Mouse (Mus musculus) stomach, embryonic 16.5 days (tissue): Measurements from ENCODE around the gene Nr1d1. TPM values are rescaled to one million over a fixed set of nuclear protein-coding genes. Genes with fewer than 3 reads are reported as not detected.

Experiments used
- ATAC-seq: fragments of 200-750 bp; cut with Nextera tagmentation; 2 replicates; pipeline ENCODE4 v1.8.0; 2017; ENCODE audit warnings: moderate number of reproducible peaks, moderate TSS enrichment; ENCODE audit not compliant: insufficient read depth, low FRiP score
- H3K27ac ChIP-seq: fragments of 300-500 bp; sonication (generic); 2 replicates; pipeline ENCODE4 v1.5.1; 2014; ENCODE audit warnings: low read length
- H3K27me3 ChIP-seq: fragments of 300-500 bp; sonication (generic); 2 replicates; pipeline ENCODE4 v1.6.1; 2014; ENCODE audit warnings: low read length, control low read depth, mixed read lengths; ENCODE audit not compliant: control insufficient read depth, insufficient read depth
- H3K36me3 ChIP-seq: fragments of 300-500 bp; sonication (generic); 2 replicates; pipeline ENCODE4 v1.6.1; 2014; ENCODE audit warnings: low read length; ENCODE audit not compliant: control insufficient read depth, insufficient read depth
- H3K4me1 ChIP-seq: fragments of 300-500 bp; sonication (generic); 2 replicates; pipeline ENCODE4 v1.6.1; 2014; ENCODE audit warnings: low read length, control low read depth, mixed read lengths; ENCODE audit not compliant: control insufficient read depth, insufficient read depth
- H3K4me2 ChIP-seq: fragments of 300-500 bp; sonication (generic); 2 replicates; pipeline ENCODE4 v1.6.1; 2014; ENCODE audit warnings: low read depth, low read length, mixed read lengths
- H3K4me3 ChIP-seq: fragments of 300-500 bp; sonication (generic); replicated peaks from 2 replicates; pipeline ENCODE4 v1.5.1; 2014; ENCODE audit warnings: mild to moderate bottlenecking, low read length
- H3K9ac ChIP-seq: fragments of 300-500 bp; sonication (generic); 2 replicates; pipeline ENCODE4 v1.6.1; 2014; ENCODE audit warnings: low read length
- H3K9me3 ChIP-seq: fragments of 300-500 bp; sonication (generic); replicated peaks from 2 replicates; pipeline ENCODE4 v1.6.1; 2016; ENCODE audit warnings: low read length, control low read depth; ENCODE audit not compliant: control insufficient read depth
- WGBS: fragments of 180-500 bp; shearing (Covaris S2); extraction: QIAGEN DNeasy Blood & Tissue Kit; methylation state at CpG from one replicate; pipeline ENCODE4 v1.1.7; 2014; 5-methylcytosine and 5-hydroxymethylcytosine counted together
- polyA plus RNA-seq: library from polyadenylated mRNA; unstranded; fragments of >200 nt; fragmentation: Nextera tagmentation; extraction: Ambion mirVana; gene quantifications from 2 replicates; pipeline ENCODE4 v1.2.1, GENCODE M21; 2015

The Nr1d1 gene
- polyA plus RNA-seq, 1 experiment from 2014 or later: 2.6 TPM

DNA sequence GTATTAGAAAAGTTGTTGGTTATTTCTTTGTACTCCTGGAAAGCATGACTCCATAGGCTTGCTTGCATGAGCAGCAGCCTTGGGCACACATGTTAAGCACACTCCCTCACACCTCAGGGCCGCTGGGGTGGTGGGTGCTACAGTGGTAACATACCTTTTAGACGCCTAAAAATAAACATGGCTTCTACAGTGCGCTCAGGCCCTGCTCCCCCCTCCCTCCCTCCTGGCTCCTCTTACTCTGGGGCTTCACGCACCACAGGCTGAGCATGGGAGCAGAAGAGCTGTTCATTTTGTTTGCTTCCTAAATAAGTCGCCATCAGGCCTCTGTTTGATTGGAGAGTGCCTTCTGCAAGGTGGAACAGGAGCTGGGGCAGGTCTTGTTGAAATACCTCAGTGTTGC is 22.2 kb upstream of the Nr1d1 start:
- Histone ChIP-seq H3K4me3 (peak overlapping the region; percentile 100), H3K36me3 (no peaks in the 10 kb centered on the region; the same call in 1 of the 2 replicates), H3K9me3 (no peaks in the 10 kb centered on the region), H3K4me1 (peaks cover 25% of the 10 kb centered on the region), H3K27me3 (no peaks in the 10 kb centered on the region), H3K9ac (peak overlapping the region; percentile 100), H3K4me2 (peak overlapping the region; percentile 97), H3K27ac (0 out of 2 replicates have a peak overlapping the region, but pooled peaks have one; percentile 100)
- under 1% methylated on average over 5 of the region's 5 CpGs for WGBS
- ATAC-seq: no peak

DNA sequence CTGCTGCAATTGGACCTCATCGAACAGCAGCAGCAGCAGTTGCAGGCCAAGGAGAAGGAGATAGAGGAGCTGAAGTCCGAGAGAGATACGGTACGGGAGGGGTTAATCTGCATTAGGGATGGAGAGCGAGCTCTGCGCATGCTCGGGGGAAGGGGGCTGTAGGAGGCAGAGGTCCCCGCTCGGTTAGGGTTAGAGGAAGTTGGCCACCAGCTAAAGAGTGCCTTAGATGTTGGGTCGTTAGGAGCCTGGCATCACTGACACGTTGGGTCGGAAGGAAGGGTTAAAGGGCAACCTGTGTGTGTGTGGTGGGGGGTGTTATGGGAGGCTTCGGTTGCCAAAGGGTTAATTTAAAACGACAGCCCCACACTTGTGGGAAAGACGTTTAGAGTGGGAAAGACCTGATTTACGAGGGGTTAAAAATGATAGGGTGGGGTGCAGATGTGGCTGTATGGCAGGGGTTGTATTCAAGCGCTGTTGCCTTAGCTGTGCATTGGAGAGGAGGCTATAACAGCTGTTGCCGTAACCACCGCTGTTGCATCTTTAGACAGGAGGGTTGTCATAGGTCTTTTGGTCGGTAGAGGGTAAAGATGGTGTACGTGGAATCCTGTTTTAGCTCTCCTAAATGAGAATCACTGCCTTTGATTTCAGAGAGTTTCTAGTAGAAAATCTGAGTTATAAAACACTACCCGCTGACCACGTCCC is 21.5 kb upstream of the Nr1d1 start:
- H3K36me3 ChIP-seq: no peaks in the 10 kb centered on the region; the same call in 1 of the 2 replicates
- peak overlapping the region; percentile 100 for H3K9ac ChIP-seq
- H3K9me3 ChIP-seq: no peaks in the 10 kb centered on the region
- peak overlapping the region; percentile 97 for H3K4me2 ChIP-seq
- H3K4me1 ChIP-seq: peaks cover 25% of the 10 kb centered on the region
- H3K27me3 ChIP-seq: no peaks in the 10 kb centered on the region
- peak; percentile 12; the same call in 1 of the 2 replicates for ATAC-seq
- H3K27ac ChIP-seq: peak overlapping the region; percentile 100
- H3K4me3 ChIP-seq: peak overlapping the region; percentile 100
- 2% methylated on average over 23 of the region's 23 CpGs for WGBS

DNA sequence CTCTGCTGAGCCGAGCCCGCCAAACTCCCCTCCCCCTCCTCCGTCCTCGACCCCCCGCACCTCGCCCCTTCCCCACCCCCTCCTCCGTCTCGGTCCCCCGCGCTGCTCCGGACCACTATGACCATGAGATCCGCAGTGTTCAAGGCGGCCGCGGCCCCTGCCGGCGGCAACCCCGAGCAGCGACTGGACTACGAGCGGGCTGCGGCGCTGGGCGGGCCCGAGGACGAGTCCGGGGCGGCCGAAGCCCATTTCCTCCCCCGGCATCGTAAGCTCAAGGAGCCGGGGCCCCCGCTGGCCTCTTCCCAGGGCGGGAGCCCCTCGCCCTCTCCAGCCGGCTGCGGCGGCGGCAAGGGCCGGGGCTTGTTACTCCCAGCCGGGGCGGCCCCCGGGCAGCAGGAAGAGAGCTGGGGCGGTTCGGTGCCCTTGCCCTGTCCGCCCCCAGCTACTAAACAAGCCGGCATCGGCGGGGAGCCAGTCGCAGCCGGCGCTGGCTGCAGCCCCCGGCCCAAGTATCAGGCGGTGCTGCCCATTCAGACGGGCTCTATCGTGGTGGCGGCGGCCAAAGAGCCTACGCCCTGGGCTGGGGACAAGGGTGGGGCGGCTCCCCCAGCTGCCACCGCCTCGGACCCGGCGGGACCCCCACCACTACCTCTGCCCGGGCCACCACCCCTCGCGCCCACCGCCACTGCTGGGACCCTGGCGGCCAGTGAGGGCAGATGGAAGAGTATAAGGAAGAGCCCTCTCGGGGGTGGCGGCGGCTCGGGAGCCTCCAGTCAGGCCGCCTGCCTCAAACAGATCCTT is 20.8 kb upstream of the Nr1d1 start:
- Histone ChIP-seq H3K4me1 (peaks cover 25% of the 10 kb centered on the region), H3K27ac (peak overlapping the region; percentile 100), H3K4me3 (peak overlapping the region; percentile 100), H3K9ac (peak overlapping the region; percentile 100), H3K9me3 (no peaks in the 10 kb centered on the region), H3K27me3 (no peaks in the 10 kb centered on the region), H3K4me2 (peak overlapping the region; percentile 97), H3K36me3 (no peaks in the 10 kb centered on the region; the same call in 1 of the 2 replicates)
- peak; percentile 41 for ATAC-seq
- WGBS: under 1% methylated on average over 63 of the region's 74 CpGs

DNA sequence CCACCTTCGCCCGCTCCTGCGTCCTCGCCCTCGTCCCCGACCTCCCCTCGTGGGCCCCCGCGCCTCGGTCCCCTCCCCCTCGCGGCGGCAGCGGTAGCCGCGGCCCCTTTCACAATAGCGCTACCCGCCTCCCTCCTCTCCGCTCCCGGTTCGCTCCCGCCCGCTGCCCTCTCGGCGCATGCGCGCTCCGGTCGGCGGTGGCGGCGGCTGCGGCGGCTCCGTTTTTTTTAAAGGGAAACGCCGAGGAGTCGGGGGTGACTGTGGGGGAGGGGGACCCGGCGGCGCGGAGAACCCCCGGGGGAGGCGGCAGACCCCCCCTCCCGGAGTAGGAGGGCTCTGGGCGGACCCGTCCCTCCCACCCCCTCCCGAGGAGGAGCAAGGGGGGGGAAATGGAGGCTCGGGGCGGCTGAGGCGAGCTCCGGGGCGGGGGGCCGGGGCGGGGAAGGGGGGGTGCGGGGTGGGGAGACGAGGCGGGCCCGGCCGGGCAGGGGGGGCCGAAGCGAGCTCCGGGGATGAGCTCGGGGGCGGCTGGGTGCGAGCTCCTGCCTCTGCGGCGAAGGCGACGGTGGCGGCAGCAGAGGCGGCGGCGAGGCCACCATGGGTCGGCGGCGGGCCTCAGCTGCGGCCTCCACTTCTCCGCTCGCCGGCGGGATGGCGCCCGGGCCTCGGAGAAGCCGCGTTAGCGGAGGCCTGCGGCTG is 20.0 kb upstream of the Nr1d1 start, which contains the start of gene Msl1:
Msl1 (plus strand) TSS at position 502 of the 699 bp plus-strand sequence.
- H3K27me3 ChIP-seq: no peaks in the 10 kb centered on the region
- peak within 1 kb of the TSS; percentile 100 for H3K4me3 ChIP-seq
- under 1% methylated on average over 63 of the region's 89 CpGs for WGBS
- ATAC-seq: peak; percentile 73
- peak within 1 kb of the TSS; percentile 97 for H3K4me2 ChIP-seq
- H3K9me3 ChIP-seq: no peaks in the 10 kb centered on the region
- H3K4me1 ChIP-seq: peaks cover 25% of the 10 kb centered on the region
- H3K9ac ChIP-seq: peak within 1 kb of the TSS; percentile 100
- H3K36me3 ChIP-seq: no peaks in the 10 kb centered on the region
- peak within 1 kb of the TSS; percentile 100 for H3K27ac ChIP-seq

DNA sequence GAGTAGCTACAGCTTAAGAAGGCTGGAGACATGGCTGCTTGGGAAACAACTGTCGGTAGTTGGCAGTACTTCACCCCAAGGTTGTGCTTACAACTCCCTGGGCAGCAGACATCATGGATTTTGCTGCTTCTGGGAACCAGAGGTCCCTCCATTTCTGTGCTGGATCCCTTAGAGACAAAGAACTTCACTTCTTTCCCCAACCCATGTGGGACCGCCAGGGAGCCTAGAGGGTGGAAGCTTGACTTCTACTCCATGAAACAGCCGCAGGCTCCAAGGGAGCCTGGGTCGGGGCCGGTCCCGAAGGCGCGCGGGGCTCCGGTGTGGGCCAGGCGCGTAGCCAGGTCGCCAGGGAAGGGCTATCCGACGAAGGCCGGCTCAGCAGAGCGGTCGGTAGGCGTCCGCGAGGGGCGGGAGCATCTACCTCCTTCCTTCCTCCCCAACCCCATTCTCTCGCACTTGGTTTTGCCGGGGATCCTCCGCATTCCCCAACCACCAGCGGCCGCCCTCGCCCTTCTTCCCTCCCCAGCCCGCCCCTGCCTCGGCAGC is 19.4 kb upstream of the Nr1d1 start:
- peak overlapping the region; percentile 100 for H3K27ac ChIP-seq
- peak overlapping the region; percentile 100 for H3K4me3 ChIP-seq
- peak overlapping the region; percentile 97 for H3K4me2 ChIP-seq
- no peaks in the 10 kb centered on the region for H3K36me3 ChIP-seq
- H3K27me3 ChIP-seq: no peaks in the 10 kb centered on the region
- no peaks in the 10 kb centered on the region for H3K9me3 ChIP-seq
- WGBS: 1% methylated on average over 30 of the region's 30 CpGs
- ATAC-seq: peak; percentile 63
- peaks cover 29% of the 10 kb centered on the region for H3K4me1 ChIP-seq
- H3K9ac ChIP-seq: peak overlapping the region; percentile 100

DNA sequence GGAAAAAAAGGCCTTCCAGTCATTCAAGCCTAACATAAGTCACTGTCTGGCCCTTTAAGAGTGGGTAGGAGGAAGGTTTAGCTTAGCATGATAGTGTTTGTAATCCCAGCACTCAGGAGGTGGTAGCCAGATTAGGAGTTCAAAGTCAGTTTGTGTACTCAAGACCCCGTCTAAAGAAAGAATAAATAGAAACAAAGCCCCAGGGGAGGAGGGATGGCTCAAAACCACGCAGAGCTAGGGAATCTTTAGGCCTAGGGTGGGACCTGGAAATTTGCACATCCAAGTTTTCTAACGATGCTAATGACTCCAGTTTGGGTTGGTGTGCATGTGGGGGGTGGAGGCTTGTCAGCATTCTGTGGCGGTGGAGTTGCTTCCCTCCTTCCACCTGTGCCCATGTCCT is 16.9 kb upstream of the Nr1d1 start:
- Histone ChIP-seq H3K27me3 (no peaks in the 10 kb centered on the region), H3K36me3 (no peaks in the 10 kb centered on the region), H3K9ac (no peak overlapping the region), H3K4me1 (peaks cover 23% of the 10 kb centered on the region), H3K4me2 (no peak overlapping the region), H3K27ac (peak overlapping the region; percentile 11; the same call in 1 of the 2 replicates), H3K9me3 (no peaks in the 10 kb centered on the region), H3K4me3 (no peak overlapping the region)
- WGBS: 23% methylated on average over 4 of the region's 4 CpGs
- ATAC-seq: no peak

DNA sequence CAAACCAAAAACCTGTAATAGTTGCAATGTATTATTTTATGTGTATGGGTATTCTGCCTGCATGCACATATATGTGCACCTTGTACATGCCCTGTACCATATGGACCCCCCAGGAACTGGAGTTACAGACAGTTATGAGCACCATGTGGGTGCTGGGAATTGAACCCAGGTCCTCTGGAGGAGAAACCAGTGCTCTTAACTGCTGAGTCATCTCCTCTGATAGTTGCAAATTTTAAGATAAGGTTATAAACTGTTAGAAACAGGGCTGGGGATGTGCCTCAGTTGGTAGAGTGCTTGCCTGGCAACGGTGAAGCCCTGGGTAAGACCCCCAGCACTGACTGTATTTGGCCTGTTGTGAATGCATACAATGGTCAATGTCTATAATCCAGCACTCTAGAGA is 16.3 kb upstream of the Nr1d1 start:
- Histone ChIP-seq H3K36me3 (no peaks in the 10 kb centered on the region), H3K4me2 (no peak overlapping the region), H3K4me3 (no peak overlapping the region), H3K27me3 (no peaks in the 10 kb centered on the region), H3K9ac (no peak overlapping the region), H3K27ac (no peak overlapping the region), H3K4me1 (peaks cover 29% of the 10 kb centered on the region), H3K9me3 (no peaks in the 10 kb centered on the region)
- 81% methylated on average over 1 of the region's 1 CpGs for WGBS
- no peak for ATAC-seq

DNA sequence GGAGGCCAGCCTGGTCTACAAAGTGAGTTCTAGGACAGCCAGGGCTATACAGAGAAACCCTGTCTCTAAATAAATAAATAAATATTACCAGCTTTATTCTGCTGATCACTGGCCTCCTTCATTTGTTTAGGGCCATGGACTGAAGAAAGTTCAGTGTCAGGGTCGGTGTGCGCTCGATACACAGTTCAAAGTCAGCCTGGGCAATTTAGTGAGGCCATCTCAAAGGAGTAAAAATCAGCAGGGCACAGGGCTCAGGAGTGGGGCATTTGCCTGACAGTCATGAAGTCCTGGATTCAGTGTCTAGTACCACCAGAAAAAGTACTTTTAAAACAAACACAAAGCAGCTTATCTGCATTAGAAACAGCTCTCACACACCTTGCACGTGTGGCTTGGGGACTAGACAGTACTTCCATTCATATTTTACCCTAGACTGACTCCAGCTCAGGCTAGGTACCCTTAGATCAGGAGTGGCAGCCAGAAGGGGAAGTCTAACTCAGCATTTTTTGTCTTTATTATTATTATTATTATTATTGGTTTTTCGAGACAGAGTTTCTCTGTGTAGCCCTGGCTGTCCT is 15.6 kb upstream of the Nr1d1 start:
- 77% methylated on average over 5 of the region's 5 CpGs for WGBS
- no peak for ATAC-seq

More for the DNA sequence above, 15.6 kb upstream of the Nr1d1 start:
- Histone ChIP-seq H3K4me3 (no peak overlapping the region), H3K4me2 (no peak overlapping the region), H3K4me1 (peaks cover 36% of the 10 kb centered on the region), H3K27ac (peak overlapping the region; percentile 33; the same call in 1 of the 2 replicates), H3K36me3 (no peaks in the 10 kb centered on the region), H3K9ac (no peak overlapping the region), H3K9me3 (no peaks in the 10 kb centered on the region), H3K27me3 (no peaks in the 10 kb centered on the region)
